Mouse (Mus musculus): ENCODE measurements at regions not wholly inside any gene's neighbourhood (a gene's known extent, or its start where the extent isn't known, plus 50 kb on each side); places are given as distances from the start of the nearest gene placed in this dataset.
"Not testable (repeated sequence)": the region's sequence is repeated elsewhere in the genome, so short reads cannot be mapped to it uniquely, and the experiment has no call there.

DNA sequence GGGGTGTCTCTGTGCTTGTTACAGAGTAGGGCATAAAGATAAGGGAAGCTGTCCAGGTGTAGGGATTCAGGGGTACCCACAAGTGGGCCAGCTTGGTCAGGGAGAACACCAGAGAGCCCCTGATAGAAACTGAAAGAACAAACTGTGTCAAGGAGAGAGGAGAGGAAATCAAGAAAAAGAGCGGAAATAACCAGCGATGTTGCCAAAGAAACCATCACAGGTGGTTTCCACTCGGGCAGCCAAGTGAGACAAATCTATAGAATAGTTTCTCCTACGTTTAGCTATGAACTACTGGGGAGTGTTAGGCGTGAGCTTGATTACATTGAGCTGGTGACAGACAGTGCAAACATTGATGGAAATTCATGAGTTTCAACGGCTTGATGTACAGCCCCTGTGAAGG is 138.8 kb downstream of the Glrx3 start:
- no peak for DNase-seq (ENCODE audit: low spot score)
- Histone ChIP-seq H3K27me3 (replicated peaks; ENCODE audit: control insufficient read depth, insufficient read depth, low read length) (no peaks in the 10 kb centered on the region), H3K4me2 (ENCODE audit: low read length) (no peak overlapping the region), H3K4me3 (ENCODE audit: low read depth, low read length) (no peak overlapping the region), H3K9ac (ENCODE audit: low read length) (no peak overlapping the region), H3K9me3 (ENCODE audit: control insufficient read depth, low read length) (no peaks in the 10 kb centered on the region), H3K36me3 (ENCODE audit: control insufficient read depth, insufficient read depth, low read length) (no peaks in the 10 kb centered on the region), H3K4me1 (replicated peaks; ENCODE audit: control insufficient read depth, insufficient read depth, low read length) (no peaks in the 10 kb centered on the region), H3K27ac (ENCODE audit: low read depth) (no peak overlapping the region)
- no peak for ATAC-seq (replicated peaks; ENCODE audit: low FRiP score, low TSS enrichment, low read depth)
- WGBS, result 43% methylated on average over 6 of the region's 6 CpGs

DNA sequence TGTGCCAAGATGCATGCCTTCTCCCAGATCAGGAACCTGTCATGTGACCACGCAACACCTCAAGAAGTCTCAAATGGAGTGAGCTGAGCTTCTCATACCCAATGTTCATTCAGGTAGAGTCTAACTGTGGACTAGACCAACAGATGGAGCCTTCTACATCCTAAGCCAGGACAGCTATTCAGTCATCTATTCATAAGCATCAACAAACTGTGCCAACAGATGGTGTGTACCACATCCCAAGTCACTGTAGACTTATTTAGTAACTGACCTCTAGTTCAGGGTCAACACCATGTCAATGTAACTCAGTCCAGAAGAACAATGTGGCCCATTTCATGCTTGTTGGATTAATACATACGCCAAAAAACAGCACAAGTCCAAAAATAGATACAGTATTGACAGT is 146.1 kb downstream of the Glrx3 start:
- 91% methylated on average over 2 of the region's 2 CpGs for WGBS
- no peak for DNase-seq (ENCODE audit: low spot score)
- Histone ChIP-seq H3K27me3 (replicated peaks; ENCODE audit: control insufficient read depth, insufficient read depth, low read length) (no peaks in the 10 kb centered on the region), H3K4me3 (ENCODE audit: low read depth, low read length) (no peak overlapping the region), H3K9me3 (ENCODE audit: control insufficient read depth, low read length) (no peaks in the 10 kb centered on the region), H3K9ac (ENCODE audit: low read length) (no peak overlapping the region), H3K4me2 (ENCODE audit: low read length) (no peak overlapping the region), H3K27ac (ENCODE audit: low read depth) (no peak overlapping the region), H3K4me1 (replicated peaks; ENCODE audit: control insufficient read depth, insufficient read depth, low read length) (no peaks in the 10 kb centered on the region), H3K36me3 (ENCODE audit: control insufficient read depth, insufficient read depth, low read length) (no peaks in the 10 kb centered on the region)
- no peak for ATAC-seq (replicated peaks; ENCODE audit: low FRiP score, low TSS enrichment, low read depth)

DNA sequence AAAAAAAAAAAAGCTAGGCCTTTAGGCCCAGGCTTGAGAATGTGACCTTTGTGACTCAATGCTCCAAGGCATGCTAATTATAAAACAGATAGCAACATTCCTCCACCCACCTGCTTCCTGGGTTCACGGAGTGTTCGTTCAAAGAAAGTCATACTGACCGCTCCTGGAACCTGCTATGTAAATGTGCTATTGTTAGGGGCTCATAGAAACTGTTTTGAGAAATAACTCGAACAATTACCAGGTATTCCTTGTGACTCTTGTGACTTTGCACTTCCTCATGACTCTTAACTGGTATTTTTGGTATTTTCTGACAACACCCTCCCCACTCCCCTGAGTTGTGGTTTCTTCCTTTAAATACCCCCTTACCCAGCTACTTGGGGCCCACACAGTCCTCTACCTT is 147.5 kb downstream of the Glrx3 start:
- H3K9ac ChIP-seq (ENCODE audit: low read length); DNase-seq (ENCODE audit: low spot score); H3K4me1 ChIP-seq (replicated peaks; ENCODE audit: control insufficient read depth, insufficient read depth, low read length); H3K36me3 ChIP-seq (ENCODE audit: control insufficient read depth, insufficient read depth, low read length); H3K4me2 ChIP-seq (ENCODE audit: low read length); H3K27me3 ChIP-seq (replicated peaks; ENCODE audit: control insufficient read depth, insufficient read depth, low read length); H3K27ac ChIP-seq (ENCODE audit: low read depth); H3K4me3 ChIP-seq (ENCODE audit: low read depth, low read length); ATAC-seq (replicated peaks; ENCODE audit: low FRiP score, low TSS enrichment, low read depth); H3K9me3 ChIP-seq (ENCODE audit: control insufficient read depth, low read length): not testable (repeated sequence)
- 70% methylated on average over 4 of the region's 4 CpGs for WGBS

DNA sequence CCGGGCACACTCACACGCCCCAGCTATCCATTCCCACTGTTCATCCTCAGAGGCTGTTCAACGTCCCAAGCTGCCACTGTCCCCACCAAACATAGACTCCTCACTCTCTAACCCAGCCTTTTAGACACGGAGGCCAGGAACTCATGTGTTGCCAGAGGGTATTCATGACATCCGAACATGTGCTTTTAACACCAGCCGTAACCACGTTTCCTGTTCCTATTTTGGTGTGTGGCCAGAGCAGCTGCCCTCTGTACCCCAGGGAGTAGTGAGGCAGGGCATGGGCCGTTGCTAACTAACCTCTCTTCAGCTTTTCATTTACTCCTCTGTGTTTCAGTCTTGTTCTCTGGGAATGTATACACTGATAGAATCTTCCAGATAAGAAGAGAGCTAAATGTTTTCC is 156.2 kb downstream of the Glrx3 start:
- Histone ChIP-seq H3K27me3 (replicated peaks; ENCODE audit: control insufficient read depth, insufficient read depth, low read length) (0 out of 2 replicates have a peak, but pooled peaks cover 2% of the 10 kb centered on the region), H3K36me3 (ENCODE audit: control insufficient read depth, insufficient read depth, low read length) (no peaks in the 10 kb centered on the region), H3K9me3 (ENCODE audit: control insufficient read depth, low read length) (no peaks in the 10 kb centered on the region), H3K9ac (ENCODE audit: low read length) (no peak overlapping the region), H3K4me1 (replicated peaks; ENCODE audit: control insufficient read depth, insufficient read depth, low read length) (no peaks in the 10 kb centered on the region), H3K27ac (ENCODE audit: low read depth) (no peak overlapping the region), H3K4me3 (ENCODE audit: low read depth, low read length) (no peak overlapping the region), H3K4me2 (ENCODE audit: low read length) (no peak overlapping the region)
- no peak for DNase-seq (ENCODE audit: low spot score)
- WGBS, result 56% methylated on average over 8 of the region's 8 CpGs
- no peak for ATAC-seq (replicated peaks; ENCODE audit: low FRiP score, low TSS enrichment, low read depth)

DNA sequence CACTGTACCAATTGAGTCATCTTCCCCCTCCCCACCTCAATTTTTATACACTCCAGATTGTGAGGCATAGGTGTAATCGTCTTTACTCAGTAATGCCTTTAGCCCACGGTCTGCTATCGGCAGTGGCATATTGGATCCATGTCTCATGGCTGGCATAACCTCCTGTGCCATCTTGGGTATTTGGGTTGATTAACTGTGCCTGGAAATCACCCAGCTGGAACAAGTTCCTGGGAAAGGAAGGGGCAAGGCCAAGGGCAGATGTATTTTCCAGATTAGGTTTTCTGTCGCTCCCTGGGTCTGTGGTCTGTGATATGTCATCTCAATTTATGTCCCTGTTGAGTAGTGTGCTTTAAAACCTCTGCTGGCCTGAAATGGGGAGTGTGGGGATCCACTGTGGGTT is 158.2 kb downstream of the Glrx3 start:
- Histone ChIP-seq H3K36me3 (ENCODE audit: control insufficient read depth, insufficient read depth, low read length) (no peaks in the 10 kb centered on the region), H3K27me3 (replicated peaks; ENCODE audit: control insufficient read depth, insufficient read depth, low read length) (0 out of 2 replicates have a peak, but pooled peaks cover 2% of the 10 kb centered on the region), H3K9me3 (ENCODE audit: control insufficient read depth, low read length) (no peaks in the 10 kb centered on the region), H3K4me2 (ENCODE audit: low read length) (no peak overlapping the region), H3K4me3 (ENCODE audit: low read depth, low read length) (no peak overlapping the region), H3K4me1 (replicated peaks; ENCODE audit: control insufficient read depth, insufficient read depth, low read length) (no peaks in the 10 kb centered on the region), H3K27ac (ENCODE audit: low read depth) (no peak overlapping the region), H3K9ac (ENCODE audit: low read length) (no peak overlapping the region)
- DNase-seq (ENCODE audit: low spot score) (no peak), ATAC-seq (replicated peaks; ENCODE audit: low FRiP score, low TSS enrichment, low read depth) (no peak)
- 70% methylated on average over 4 of the region's 4 CpGs for WGBS

DNA sequence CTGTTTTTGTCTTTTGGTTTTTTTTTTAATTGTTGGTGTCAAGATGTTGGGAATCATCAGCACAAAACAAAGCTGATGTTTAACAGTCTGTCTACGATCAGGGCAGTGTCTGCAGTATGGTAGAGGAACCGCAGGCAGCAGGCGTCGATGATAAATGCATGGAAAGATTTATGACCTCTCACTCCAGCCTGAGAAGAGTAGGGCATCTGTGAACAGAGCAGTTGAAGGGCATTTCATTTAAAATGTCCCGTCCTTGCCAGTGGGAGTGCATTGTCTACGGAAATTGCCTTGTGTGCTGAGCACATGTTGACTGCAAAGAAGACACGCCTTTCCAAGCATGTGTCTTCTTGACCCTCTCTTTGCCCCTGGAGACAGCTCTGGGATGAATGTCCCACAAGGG is 158.7 kb downstream of the Glrx3 start:
- no peaks in the 10 kb centered on the region for H3K4me1 ChIP-seq (replicated peaks; ENCODE audit: control insufficient read depth, insufficient read depth, low read length)
- no peak for ATAC-seq (replicated peaks; ENCODE audit: low FRiP score, low TSS enrichment, low read depth)
- H3K9ac ChIP-seq (ENCODE audit: low read length), result no peak overlapping the region
- DNase-seq (ENCODE audit: low spot score), result no peak
- H3K9me3 ChIP-seq (ENCODE audit: control insufficient read depth, low read length), result no peaks in the 10 kb centered on the region
- H3K27ac ChIP-seq (ENCODE audit: low read depth), result no peak overlapping the region
- H3K4me2 ChIP-seq (ENCODE audit: low read length), result no peak overlapping the region
- WGBS, result 29% methylated on average over 7 of the region's 7 CpGs
- H3K4me3 ChIP-seq (ENCODE audit: low read depth, low read length), result no peak overlapping the region
- H3K36me3 ChIP-seq (ENCODE audit: control insufficient read depth, insufficient read depth, low read length), result no peaks in the 10 kb centered on the region
- 0 out of 2 replicates have a peak, but pooled peaks cover 2% of the 10 kb centered on the region for H3K27me3 ChIP-seq (replicated peaks; ENCODE audit: control insufficient read depth, insufficient read depth, low read length)

DNA sequence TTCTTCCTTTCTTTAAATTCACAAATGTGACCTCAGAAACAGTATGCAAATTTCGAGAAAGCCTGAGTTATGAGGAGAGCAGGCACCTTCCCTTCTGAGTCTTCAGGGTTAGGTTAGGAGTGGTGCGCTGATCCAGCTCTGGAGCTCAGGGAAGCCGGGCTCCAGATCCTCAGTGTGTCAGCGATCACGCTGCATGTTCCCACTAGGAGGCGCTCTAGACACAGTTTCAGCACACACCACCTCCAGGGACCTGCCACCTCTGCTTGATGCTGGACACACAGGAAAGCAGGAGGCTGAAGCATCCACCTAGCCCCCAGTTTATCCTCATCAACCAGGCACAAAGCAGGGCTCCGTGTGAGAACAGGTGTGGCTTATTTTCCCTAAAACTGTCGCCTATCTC is 165.6 kb downstream of the Glrx3 start:
- ATAC-seq (replicated peaks; ENCODE audit: low FRiP score, low TSS enrichment, low read depth), result no peak
- H3K4me1 ChIP-seq (replicated peaks; ENCODE audit: control insufficient read depth, insufficient read depth, low read length), result no peaks in the 10 kb centered on the region
- no peak overlapping the region for H3K4me3 ChIP-seq (ENCODE audit: low read depth, low read length)
- H3K27ac ChIP-seq (ENCODE audit: low read depth), result no peak overlapping the region
- H3K27me3 ChIP-seq (replicated peaks; ENCODE audit: control insufficient read depth, insufficient read depth, low read length), result no peaks in the 10 kb centered on the region
- H3K9me3 ChIP-seq (ENCODE audit: control insufficient read depth, low read length), result no peaks in the 10 kb centered on the region
- peak; percentile 85 for DNase-seq (ENCODE audit: low spot score)
- no peak overlapping the region for H3K4me2 ChIP-seq (ENCODE audit: low read length)
- H3K9ac ChIP-seq (ENCODE audit: low read length), result no peak overlapping the region
- WGBS, result 4% methylated on average over 8 of the region's 8 CpGs
- H3K36me3 ChIP-seq (ENCODE audit: control insufficient read depth, insufficient read depth, low read length), result no peaks in the 10 kb centered on the region

DNA sequence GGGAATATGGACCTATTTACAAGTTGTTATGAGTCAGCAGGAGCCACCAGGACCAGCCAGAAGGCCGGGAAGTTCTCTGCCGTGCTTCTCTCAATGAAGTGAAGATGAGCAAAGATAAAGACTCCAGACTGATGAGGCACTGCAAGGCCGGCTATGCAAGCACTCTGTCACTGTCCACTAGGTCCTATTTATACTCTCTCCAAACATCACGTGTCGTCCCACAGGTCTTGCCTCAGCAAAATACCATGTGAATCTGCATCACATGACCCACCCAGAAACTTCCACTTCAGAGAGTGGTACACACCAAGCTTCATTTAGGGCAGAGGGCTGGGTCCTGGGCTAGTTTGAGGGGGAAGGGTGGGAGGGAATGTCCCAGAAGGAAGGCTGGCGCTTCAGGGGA is 172.3 kb downstream of the Glrx3 start:
- ATAC-seq (replicated peaks; ENCODE audit: low FRiP score, low TSS enrichment, low read depth) (no peak), DNase-seq (ENCODE audit: low spot score) (no peak)
- Histone ChIP-seq H3K4me3 (ENCODE audit: low read depth, low read length) (no peak overlapping the region), H3K36me3 (ENCODE audit: control insufficient read depth, insufficient read depth, low read length) (no peaks in the 10 kb centered on the region), H3K9ac (ENCODE audit: low read length) (no peak overlapping the region), H3K27me3 (replicated peaks; ENCODE audit: control insufficient read depth, insufficient read depth, low read length) (no peaks in the 10 kb centered on the region), H3K27ac (ENCODE audit: low read depth) (no peak overlapping the region), H3K4me2 (ENCODE audit: low read length) (no peak overlapping the region), H3K4me1 (replicated peaks; ENCODE audit: control insufficient read depth, insufficient read depth, low read length) (0 out of 2 replicates have a peak, but pooled peaks cover 2% of the 10 kb centered on the region), H3K9me3 (ENCODE audit: control insufficient read depth, low read length) (no peaks in the 10 kb centered on the region)
- 40% methylated on average over 6 of the region's 6 CpGs for WGBS

DNA sequence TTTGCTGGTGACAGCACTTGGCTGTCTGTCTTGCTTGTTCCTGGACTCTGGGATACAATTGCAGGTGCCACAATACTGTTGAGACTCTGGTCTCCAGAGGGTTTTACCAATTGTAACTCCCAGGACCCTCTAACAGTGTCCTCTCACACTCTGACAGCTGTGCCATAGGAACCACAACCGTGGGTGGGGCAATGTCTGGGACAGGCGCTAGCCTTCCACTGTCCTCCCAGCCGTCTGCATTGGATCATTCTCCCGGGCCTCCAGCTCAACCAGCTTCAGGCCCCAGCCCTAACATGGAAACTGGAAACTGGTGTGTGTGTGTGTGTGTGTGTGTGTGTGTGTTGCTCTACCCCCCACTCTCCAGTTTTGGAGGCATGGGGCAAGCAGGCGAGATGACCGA is 173.9 kb downstream of the Glrx3 start:
- Histone ChIP-seq H3K4me2 (ENCODE audit: low read length) (no peak overlapping the region), H3K4me3 (ENCODE audit: low read depth, low read length) (no peak overlapping the region), H3K27ac (ENCODE audit: low read depth) (no peak overlapping the region), H3K9me3 (ENCODE audit: control insufficient read depth, low read length) (no peaks in the 10 kb centered on the region), H3K9ac (ENCODE audit: low read length) (no peak overlapping the region), H3K36me3 (ENCODE audit: control insufficient read depth, insufficient read depth, low read length) (no peaks in the 10 kb centered on the region), H3K27me3 (replicated peaks; ENCODE audit: control insufficient read depth, insufficient read depth, low read length) (no peaks in the 10 kb centered on the region), H3K4me1 (replicated peaks; ENCODE audit: control insufficient read depth, insufficient read depth, low read length) (0 out of 2 replicates have a peak, but pooled peaks cover 2% of the 10 kb centered on the region)
- ATAC-seq (replicated peaks; ENCODE audit: low FRiP score, low TSS enrichment, low read depth), result no peak
- 76% methylated on average over 6 of the region's 6 CpGs for WGBS
- no peak for DNase-seq (ENCODE audit: low spot score)

All from intestine, embryonic 14.5 days (tissue).